Mouse (Mus musculus): ENCODE measurements around the gene Casq2.

DNA sequence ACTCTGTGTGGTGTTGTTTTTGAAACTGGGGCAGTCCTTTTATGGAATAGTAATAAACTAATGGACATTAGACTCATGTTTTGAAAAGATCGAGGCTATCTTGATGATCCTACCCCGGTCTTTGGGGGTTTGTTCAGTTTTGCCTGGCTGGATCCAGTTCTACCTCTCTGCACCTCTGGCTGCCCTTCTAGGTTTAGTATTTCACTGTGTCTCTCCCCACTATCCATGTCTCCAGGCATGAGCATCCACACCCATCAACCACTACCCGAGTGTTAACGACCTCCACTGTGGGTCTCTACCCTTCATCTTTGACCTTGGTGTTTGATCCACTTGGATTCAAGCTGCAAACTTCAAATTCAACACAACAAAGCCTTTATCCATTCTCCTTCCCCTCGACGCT lies 60.2 kb downstream of the Casq2 start:
- no peak for TF ChIP-seq EP300 (IDR thresholded peaks at IDR 0.05; ENCODE audit: low read depth)
- TF ChIP-seq CTCF (IDR thresholded peaks at IDR 0.05; ENCODE audit: low read depth), result no peak

Measured in liver, postnatal 0 days (tissue).